Mouse (Mus musculus): ENCODE measurements around the gene Myt1l. TPM values are rescaled to one million over a fixed set of nuclear protein-coding genes. Genes with fewer than 3 reads are reported as not detected.

The Myt1l gene
- polyA plus RNA-seq, 1 experiment from 2014 or later, result 0.03 TPM

GRCm38 (mm10) chr12:29956969-29957368 is 428.8 kb downstream of the Myt1l start:
- ChIA-PET CTCF (interaction anchor here (1.5 kb wide), 1 partner anchor 24 kb away, joined by 4 read pairs; no protein-coding TSS in a partner anchor), POLR2A (interaction anchor here (0.6 to 0.9 kb wide), 3 partner anchors 18 to 57 kb away, joined by 3 read pairs; no protein-coding TSS in a partner anchor)
- H3K27me3 ChIP-seq, result no peaks in the 10 kb centered on the region
- in situ Hi-C loops (cut with MboI; ENCODE audit: low pct_unique_long_range_greater_than_20kb), result no loop called here
- no peak for TF ChIP-seq CTCF (IDR thresholded peaks at IDR 0.05)
- ATAC-seq, result peak; percentile 87
- DNase-seq (ENCODE audit: low read depth, low spot score), result no peak

DNA sequence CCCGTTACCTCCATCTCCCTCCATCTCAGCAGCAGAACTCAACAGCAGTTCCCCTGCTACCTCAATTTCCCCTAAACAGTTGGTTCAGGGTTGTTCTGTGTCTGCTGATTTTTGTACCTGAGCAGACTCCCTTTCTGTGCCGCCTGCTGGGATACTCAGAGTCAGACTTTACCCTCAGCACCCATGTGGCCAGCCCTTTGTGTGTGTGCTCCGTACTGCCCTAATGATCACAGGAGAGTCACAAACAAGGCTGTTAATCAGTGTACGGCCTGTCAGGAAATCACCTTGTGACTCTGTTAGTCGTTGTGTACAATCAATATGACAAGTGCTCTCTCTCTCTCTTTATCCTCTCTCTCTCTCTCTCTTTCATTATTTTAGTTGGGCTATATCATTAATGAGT is 430.5 kb downstream of the Myt1l start:
- no peak for DNase-seq (ENCODE audit: low read depth, low spot score)
- TF ChIP-seq CTCF (IDR thresholded peaks at IDR 0.05), result no peak
- ChIA-PET CTCF (no interaction called here), POLR2A (no interaction called here)
- ATAC-seq, result no peak
- H3K27me3 ChIP-seq, result no peaks in the 10 kb centered on the region
- in situ Hi-C loops (cut with MboI; ENCODE audit: low pct_unique_long_range_greater_than_20kb), result no loop called here

DNA sequence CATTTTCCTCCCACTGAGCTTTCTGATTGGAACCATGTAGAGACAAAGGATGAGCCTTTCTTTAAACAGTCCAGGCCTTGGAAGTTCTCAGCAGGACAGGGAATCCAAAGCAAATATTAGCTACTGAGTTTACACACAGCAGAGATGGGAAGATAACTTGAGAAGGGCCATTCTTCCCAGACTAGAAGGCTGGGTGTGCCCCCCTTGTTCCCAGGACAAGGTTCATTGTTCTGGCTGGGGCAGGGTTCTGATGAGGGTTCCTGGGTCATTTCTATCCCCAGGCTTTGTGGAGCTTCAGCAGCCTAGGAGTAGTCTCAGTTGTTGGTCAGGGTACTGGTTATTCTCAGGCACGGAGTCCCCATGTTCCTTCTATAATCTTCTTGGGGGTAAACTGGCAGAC is 432.9 kb downstream of the Myt1l start:
- DNase-seq (ENCODE audit: low read depth, low spot score), result no peak
- in situ Hi-C loops (cut with MboI; ENCODE audit: low pct_unique_long_range_greater_than_20kb), result no loop called here
- no peak for TF ChIP-seq CTCF (IDR thresholded peaks at IDR 0.05)
- ChIA-PET CTCF (interaction anchor here (1.2 kb wide), 1 partner anchor 60 kb away, joined by 3 read pairs; no protein-coding TSS in a partner anchor), POLR2A (no interaction called here)
- ATAC-seq, result no peak
- H3K27me3 ChIP-seq, result no peaks in the 10 kb centered on the region

DNA sequence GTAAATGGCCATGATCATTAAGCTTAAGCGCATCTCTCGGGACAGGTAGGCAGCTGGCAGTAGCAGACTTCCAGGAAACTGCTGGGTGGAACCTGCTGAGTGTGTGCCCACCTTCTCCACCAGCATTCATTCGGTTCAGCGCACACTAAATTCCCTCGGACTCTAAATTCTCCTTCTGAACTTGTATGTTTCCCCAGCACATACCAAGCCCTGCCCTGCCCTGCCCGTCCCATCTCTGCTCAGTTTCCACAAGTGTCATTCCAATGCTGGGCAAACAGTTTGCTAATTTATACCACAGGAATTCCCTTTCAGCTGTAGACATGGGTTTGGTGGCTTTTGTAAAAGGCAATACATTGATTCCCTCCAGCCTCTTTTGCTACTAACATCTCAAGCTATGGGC is 436.8 kb downstream of the Myt1l start:
- ChIA-PET POLR2A (no interaction called here), CTCF (no interaction called here)
- no peak for TF ChIP-seq CTCF (IDR thresholded peaks at IDR 0.05)
- no peaks in the 10 kb centered on the region for H3K27me3 ChIP-seq
- no peak for DNase-seq (ENCODE audit: low read depth, low spot score)
- in situ Hi-C loops (cut with MboI; ENCODE audit: low pct_unique_long_range_greater_than_20kb), result no loop called here
- ATAC-seq, result no peak

GRCm38 (mm10) chr12:29971795-29972464 is 443.7 kb downstream of the Myt1l start:
- ATAC-seq (no peak), DNase-seq (ENCODE audit: low read depth, low spot score) (no peak)
- CTCF ChIA-PET, result no interaction called here
- no peaks in the 10 kb centered on the region for H3K27me3 ChIP-seq
- POLR2A ChIA-PET, result no interaction called here
- in situ Hi-C loops (cut with MboI; ENCODE audit: low pct_unique_long_range_greater_than_20kb), result no loop called here
- TF ChIP-seq CTCF (IDR thresholded peaks at IDR 0.05), result no peak

- POLR2A ChIA-PET, result no interaction called here
- no peak for ATAC-seq
- H3K27me3 ChIP-seq, result no peaks in the 10 kb centered on the region
- DNase-seq (ENCODE audit: low read depth, low spot score), result no peak
- no peak for TF ChIP-seq CTCF (IDR thresholded peaks at IDR 0.05)
- CTCF ChIA-PET, result no interaction called here
- in situ Hi-C loops (cut with MboI; ENCODE audit: low pct_unique_long_range_greater_than_20kb), result no loop called here
Measured at GRCm38 (mm10) chr12:29972533-29972932, 444.3 kb downstream of the Myt1l start.
